Mouse (Mus musculus): Measurements from ENCODE around the gene Ifi205. TPM values are rescaled to one million over a fixed set of nuclear protein-coding genes. Genes with fewer than 3 reads are reported as not detected.
"Not testable (repeated sequence)": the region's sequence is repeated elsewhere in the genome, so short reads cannot be mapped to it uniquely, and the experiment has no call there.

Ifi205 gene
- polyA plus RNA-seq, 1 experiment from 2014 or later, result not detected

- H3K9ac ChIP-seq (ENCODE audit: low read depth, low read length); H3K27ac ChIP-seq (ENCODE audit: low read length); H3K4me3 ChIP-seq (ENCODE audit: low read depth, low read length); H3K4me1 ChIP-seq (ENCODE audit: control insufficient read depth, insufficient read depth, low read length); H3K36me3 ChIP-seq (ENCODE audit: control insufficient read depth, insufficient read depth, low read length); H3K4me2 ChIP-seq (ENCODE audit: low read length); H3K27me3 ChIP-seq (ENCODE audit: control insufficient read depth, insufficient read depth, low read depth, low read length); H3K9me3 ChIP-seq (replicated peaks; ENCODE audit: control insufficient read depth, low read length, poor library complexity, severe bottlenecking); ATAC-seq: not testable (repeated sequence)
- 85% methylated on average over 6 of the region's 6 CpGs for WGBS
Measured at GRCm38 (mm10) chr1:173982694-173983305, 48.8 kb downstream of the Ifi205 start, which contains the start of gene Ifi202b. Ifi202b (minus strand) TSS chr1:173982744.

- 68% methylated on average over 3 of the region's 3 CpGs for WGBS
- H3K4me1 ChIP-seq (ENCODE audit: control insufficient read depth, insufficient read depth, low read length); H3K27me3 ChIP-seq (ENCODE audit: control insufficient read depth, insufficient read depth, low read depth, low read length); H3K4me2 ChIP-seq (ENCODE audit: low read length); H3K36me3 ChIP-seq (ENCODE audit: control insufficient read depth, insufficient read depth, low read length); H3K27ac ChIP-seq (ENCODE audit: low read length); H3K9me3 ChIP-seq (replicated peaks; ENCODE audit: control insufficient read depth, low read length, poor library complexity, severe bottlenecking); ATAC-seq; H3K4me3 ChIP-seq (ENCODE audit: low read depth, low read length); H3K9ac ChIP-seq (ENCODE audit: low read depth, low read length): not testable (repeated sequence)
Measured at GRCm38 (mm10) chr1:173981038-173981437, 50.6 kb downstream of the Ifi205 start.

GRCm38 (mm10) chr1:173977622-173978021 lies 54.0 kb downstream of the Ifi205 start:
- H3K4me2 ChIP-seq (ENCODE audit: low read length), result no peak overlapping the region
- ATAC-seq, result no peak
- H3K27me3 ChIP-seq (ENCODE audit: control insufficient read depth, insufficient read depth, low read depth, low read length), result no peaks in the 10 kb centered on the region
- no peak overlapping the region for H3K9ac ChIP-seq (ENCODE audit: low read depth, low read length)
- H3K9me3 ChIP-seq (replicated peaks; ENCODE audit: control insufficient read depth, low read length, poor library complexity, severe bottlenecking), result no peaks in the 10 kb centered on the region
- H3K27ac ChIP-seq (ENCODE audit: low read length), result no peak overlapping the region
- no peaks in the 10 kb centered on the region for H3K36me3 ChIP-seq (ENCODE audit: control insufficient read depth, insufficient read depth, low read length)
- no peak overlapping the region for H3K4me3 ChIP-seq (ENCODE audit: low read depth, low read length)
- H3K4me1 ChIP-seq (ENCODE audit: control insufficient read depth, insufficient read depth, low read length), result no peaks in the 10 kb centered on the region

- H3K27me3 ChIP-seq (ENCODE audit: control insufficient read depth, insufficient read depth, low read depth, low read length), result no peaks in the 10 kb centered on the region
- no peak overlapping the region for H3K4me3 ChIP-seq (ENCODE audit: low read depth, low read length)
- no peak overlapping the region for H3K4me2 ChIP-seq (ENCODE audit: low read length)
- no peak for ATAC-seq
- no peaks in the 10 kb centered on the region for H3K9me3 ChIP-seq (replicated peaks; ENCODE audit: control insufficient read depth, low read length, poor library complexity, severe bottlenecking)
- no peaks in the 10 kb centered on the region for H3K4me1 ChIP-seq (ENCODE audit: control insufficient read depth, insufficient read depth, low read length)
- no peak overlapping the region for H3K27ac ChIP-seq (ENCODE audit: low read length)
- no peak overlapping the region for H3K9ac ChIP-seq (ENCODE audit: low read depth, low read length)
- H3K36me3 ChIP-seq (ENCODE audit: control insufficient read depth, insufficient read depth, low read length), result no peaks in the 10 kb centered on the region
Measured at GRCm38 (mm10) chr1:173973111-173973510, 58.5 kb downstream of the Ifi205 start.

Other genes with a start within 250 kb of the Ifi205 start
- 0.24 and 0.45 TPM in 2 replicates for gene Ifi211, start 118.8 kb downstream of the Ifi205 start, polyA plus RNA-seq (2015; fragmentation: Nextera tagmentation; extraction: Ambion mirVana)
- 1.1 and 1.2 TPM in 2 replicates for gene Mndal, start 89.3 kb downstream of the Ifi205 start, polyA plus RNA-seq (2015; fragmentation: Nextera tagmentation; extraction: Ambion mirVana)
- gene Ifi203, start 89.1 kb downstream of the Ifi205 start, polyA plus RNA-seq (2015; fragmentation: Nextera tagmentation; extraction: Ambion mirVana), result 0.35 and 0.47 TPM in 2 replicates
- gene Ifi202b, start 49.1 kb downstream of the Ifi205 start, polyA plus RNA-seq (2015; fragmentation: Nextera tagmentation; extraction: Ambion mirVana), result 0.10 TPM in 1 of 2 replicates, not detected in the other
- not detected in 2 replicates for gene Olfr433, start 8.9 kb upstream of the Ifi205 start, polyA plus RNA-seq (2015; fragmentation: Nextera tagmentation; extraction: Ambion mirVana)
- gene Olfr432, start 17.4 kb upstream of the Ifi205 start, polyA plus RNA-seq (2015; fragmentation: Nextera tagmentation; extraction: Ambion mirVana), result not detected in 2 replicates
- not detected in 2 replicates for gene Olfr430, start 34.8 kb upstream of the Ifi205 start, polyA plus RNA-seq (2015; fragmentation: Nextera tagmentation; extraction: Ambion mirVana)
- not detected in 2 replicates for gene Olfr429, start 52.5 kb upstream of the Ifi205 start, polyA plus RNA-seq (2015; fragmentation: Nextera tagmentation; extraction: Ambion mirVana)
- gene Olfr427, start 65.1 kb upstream of the Ifi205 start, polyA plus RNA-seq (2015; fragmentation: Nextera tagmentation; extraction: Ambion mirVana), result not detected in 2 replicates
- gene Olfr231, start 89.4 kb upstream of the Ifi205 start, polyA plus RNA-seq (2015; fragmentation: Nextera tagmentation; extraction: Ambion mirVana), result not detected in 2 replicates
- not detected in 2 replicates for gene Olfr424, start 99.7 kb upstream of the Ifi205 start, polyA plus RNA-seq (2015; fragmentation: Nextera tagmentation; extraction: Ambion mirVana)
- not detected in 2 replicates for gene Olfr420, start 123.8 kb upstream of the Ifi205 start, polyA plus RNA-seq (2015; fragmentation: Nextera tagmentation; extraction: Ambion mirVana)
- gene Spta1, start 141.0 kb upstream of the Ifi205 start, polyA plus RNA-seq (2015; fragmentation: Nextera tagmentation; extraction: Ambion mirVana), result 0.06 and 0.16 TPM in 2 replicates
- not detected in 2 replicates for gene Olfr419, start 220.3 kb upstream of the Ifi205 start, polyA plus RNA-seq (2015; fragmentation: Nextera tagmentation; extraction: Ambion mirVana)